Mouse (Mus musculus) brain, embryonic 14.5 days (tissue): ENCODE data around the gene Lrrc74a. TPM values are rescaled to one million over a fixed set of nuclear protein-coding genes. Genes with fewer than 3 reads are reported as not detected.

Source experiments
- DNase-seq: peaks from one replicate; pipeline ENCODE4 v3.0.0-alpha.2; 2011; ENCODE audit warnings: low read depth
- CTCF ChIP-seq: fragments of 200-500 bp; IDR thresholded peaks from 2 replicates; pipeline ENCODE4 v1.5.1; 2012; ENCODE audit warnings: inconsistent platforms, mild to moderate bottlenecking, moderate library complexity, borderline replicate concordance; ENCODE audit not compliant: insufficient read depth, insufficient read length; ENCODE audit errors: extremely low read depth
- POLR2A ChIP-seq: fragments of 200-500 bp; IDR thresholded peaks from 2 replicates; pipeline ENCODE4 v1.6.1; 2012; ENCODE audit warnings: mild to moderate bottlenecking, inconsistent platforms, borderline replicate concordance; ENCODE audit not compliant: poor library complexity, insufficient read depth, insufficient read length, severe bottlenecking; ENCODE audit errors: extremely low read depth
- polyA plus RNA-seq: library from polyadenylated mRNA; depleted of rRNA; stranded (reverse); fragments of >200 nt; gene quantifications from 2 replicates; pipeline ENCODE4 v1.2.3, GENCODE M21; 2012

Gene Lrrc74a
- polyA plus RNA-seq, 1 experiment: not detected

DNA sequence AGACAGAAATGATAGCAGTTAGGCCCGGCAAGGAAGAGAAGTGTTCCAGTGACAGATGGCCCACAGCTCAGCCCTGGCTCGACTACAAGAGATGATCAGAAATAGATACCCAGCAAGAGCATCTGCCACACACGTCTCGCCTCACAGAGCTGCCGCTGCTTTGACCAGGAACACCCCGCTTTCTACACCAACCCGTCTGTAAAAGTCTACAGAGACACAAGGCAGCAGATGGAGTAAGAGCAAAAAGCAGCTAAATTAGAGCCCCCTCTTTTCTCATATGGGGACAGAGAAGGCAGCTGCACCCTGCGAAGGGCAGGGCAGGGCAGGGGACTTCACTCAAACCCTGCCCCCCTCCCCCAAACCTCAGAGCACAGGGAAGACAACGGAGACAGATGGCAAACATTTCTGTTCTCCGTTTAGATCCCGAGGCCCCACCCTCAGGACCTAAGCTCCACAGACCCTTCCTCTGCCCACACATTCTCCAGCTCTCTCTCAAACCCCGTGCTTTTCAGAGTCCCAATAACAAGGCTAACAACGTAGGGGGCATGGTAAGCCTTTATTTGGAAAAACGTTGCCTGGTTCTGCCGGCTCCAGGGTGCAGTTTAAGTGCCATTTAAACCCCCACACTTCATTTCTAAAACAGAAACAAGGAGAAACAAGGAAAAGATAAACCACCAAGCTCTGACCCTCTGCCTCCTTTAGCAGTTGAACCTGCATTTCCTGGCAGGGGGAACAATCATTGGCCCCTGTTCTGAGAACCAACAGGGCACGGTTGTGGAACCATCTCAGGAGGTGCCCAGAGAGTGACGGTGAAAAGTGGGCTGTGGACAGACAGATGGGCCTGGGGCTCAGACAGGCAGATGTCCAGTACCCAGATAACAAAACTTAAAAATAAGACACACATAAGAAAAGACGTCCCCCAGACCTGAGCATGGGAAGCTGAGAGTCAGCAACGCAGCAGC, 33.9 kb upstream of the Lrrc74a start:
- no peak for TF ChIP-seq CTCF
- no peak for TF ChIP-seq POLR2A
- DNase-seq: peak; percentile 88

DNA sequence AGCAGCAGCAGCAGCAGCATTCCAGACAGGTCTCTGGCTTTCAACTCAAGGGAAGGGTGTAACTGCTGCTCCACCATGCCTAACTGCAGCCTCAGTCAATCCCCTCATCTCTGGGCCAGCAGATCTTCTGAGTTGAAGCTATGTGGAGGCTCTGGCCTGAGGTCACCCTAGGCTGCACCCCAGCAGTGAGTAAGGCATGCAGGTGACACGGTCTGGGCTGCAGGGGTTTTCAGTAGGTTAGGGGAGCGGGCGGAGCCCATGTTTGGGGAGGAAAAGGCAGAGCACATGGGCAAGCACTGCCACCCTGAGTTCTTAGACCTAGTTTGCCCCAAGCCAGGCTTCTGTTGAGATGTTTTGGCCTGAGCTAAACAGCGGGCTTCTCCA, 33.2 kb upstream of the Lrrc74a start:
- DNase-seq: no peak
- TF ChIP-seq CTCF (no peak), POLR2A (no peak)

GRCm38 (mm10) chr12:86701491-86701890, 32.7 kb upstream of the Lrrc74a start:
- TF ChIP-seq POLR2A (no peak), CTCF (no peak)
- DNase-seq: no peak

- no peak for TF ChIP-seq POLR2A
- no peak for TF ChIP-seq CTCF
These were observed 31.5 kb upstream of the Lrrc74a start for GRCm38 (mm10) chr12:86702690-86703089.

GRCm38 (mm10) chr12:86705843-86706242, 28.3 kb upstream of the Lrrc74a start:
- TF ChIP-seq CTCF: no peak
- no peak for TF ChIP-seq POLR2A

More at GRCm38 (mm10) chr12:86702690-86703089, 31.5 kb upstream of the Lrrc74a start:
- DNase-seq: peak; percentile 59

DNA sequence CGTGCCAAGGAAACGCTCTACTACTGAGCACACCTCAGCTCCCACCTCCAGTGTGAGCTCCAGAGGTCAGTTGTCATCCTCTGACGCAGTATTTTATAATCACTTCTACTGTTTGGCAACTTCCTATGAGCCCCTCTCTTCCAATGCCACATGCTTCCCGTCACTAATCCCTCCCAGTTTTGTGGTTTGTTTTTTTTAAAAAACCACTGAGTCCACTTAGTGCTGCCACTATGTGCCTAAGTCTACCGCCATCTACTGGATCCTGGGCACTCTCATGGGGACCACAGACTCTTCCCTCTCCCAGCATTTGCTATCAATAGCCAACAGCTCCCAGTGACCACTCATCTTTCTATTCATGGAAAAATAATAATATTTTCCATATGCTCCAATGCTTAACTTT, 20.1 kb upstream of the Lrrc74a start:
- TF ChIP-seq CTCF (peak; percentile 37; the same call in 1 of the 2 replicates), POLR2A (no peak)
- DNase-seq: peak; percentile 42

More at GRCm38 (mm10) chr12:86705843-86706242, 28.3 kb upstream of the Lrrc74a start:
- DNase-seq: no peak

GRCm38 (mm10) chr12:86715401-86715800, 18.8 kb upstream of the Lrrc74a start:
- peak; percentile 59 for DNase-seq
- TF ChIP-seq CTCF (peak; percentile 73), POLR2A (no peak)

DNA sequence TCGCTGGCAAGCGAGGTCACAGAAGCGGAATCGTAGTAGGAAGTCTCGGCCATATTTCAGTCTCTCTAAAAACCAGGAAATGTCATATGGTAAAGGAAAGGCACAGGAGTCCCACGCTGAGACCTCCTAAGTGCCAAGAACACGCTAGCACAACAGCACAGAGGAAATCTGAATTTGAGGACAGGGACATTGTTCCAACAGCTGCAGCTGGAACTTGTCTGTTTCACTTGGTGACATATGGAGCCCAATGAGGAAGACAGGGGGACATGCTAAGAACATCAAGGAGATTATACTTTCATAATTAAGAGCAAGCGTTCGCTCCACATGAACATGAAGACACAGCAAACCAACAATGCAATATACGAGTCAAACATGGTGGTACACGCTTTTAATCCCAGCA, 17.2 kb upstream of the Lrrc74a start:
- TF ChIP-seq CTCF (no peak), POLR2A (no peak)
- no peak for DNase-seq

DNA sequence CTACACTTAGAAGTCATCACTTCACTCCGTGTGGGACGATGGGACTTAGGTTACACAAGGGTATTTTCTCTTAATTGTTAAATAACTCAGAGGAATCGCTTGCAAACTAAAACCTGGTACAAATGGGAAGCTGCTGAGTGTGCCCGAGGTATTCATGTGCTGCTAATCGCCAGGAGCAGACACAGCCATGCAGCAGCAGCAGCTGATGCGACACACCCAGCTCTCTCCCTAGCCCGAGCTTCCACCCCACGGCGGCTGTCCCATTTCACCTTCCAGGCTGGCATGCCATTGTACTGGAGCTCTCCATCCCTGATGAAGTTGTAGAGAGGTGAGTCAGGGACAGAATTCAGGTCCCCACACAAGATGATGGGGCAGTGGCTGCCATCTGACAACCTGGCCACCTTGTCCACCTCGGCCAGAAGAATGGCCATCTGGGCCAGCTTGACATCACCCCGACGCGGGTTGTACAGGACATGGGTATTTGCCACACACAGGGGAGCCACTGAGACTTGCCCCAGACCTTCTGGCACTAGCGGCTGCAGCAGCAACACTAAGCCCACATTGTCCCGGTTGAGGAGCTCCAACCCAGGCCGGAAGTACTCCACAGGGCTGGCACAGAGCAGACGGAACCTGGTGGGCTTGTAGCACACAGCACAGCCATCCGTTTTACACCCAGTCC, 14.1 kb upstream of the Lrrc74a start:
- DNase-seq: no peak
- no peak for TF ChIP-seq POLR2A
- TF ChIP-seq CTCF: no peak

GRCm38 (mm10) chr12:86721453-86721852, 12.7 kb upstream of the Lrrc74a start:
- DNase-seq: peak; percentile 55
- no peak for TF ChIP-seq POLR2A
- no peak for TF ChIP-seq CTCF

- TF ChIP-seq POLR2A: no peak
- no peak for TF ChIP-seq CTCF
- peak; percentile 63 for DNase-seq
These were observed 9.9 kb upstream of the Lrrc74a start for GRCm38 (mm10) chr12:86724300-86724699.

DNA sequence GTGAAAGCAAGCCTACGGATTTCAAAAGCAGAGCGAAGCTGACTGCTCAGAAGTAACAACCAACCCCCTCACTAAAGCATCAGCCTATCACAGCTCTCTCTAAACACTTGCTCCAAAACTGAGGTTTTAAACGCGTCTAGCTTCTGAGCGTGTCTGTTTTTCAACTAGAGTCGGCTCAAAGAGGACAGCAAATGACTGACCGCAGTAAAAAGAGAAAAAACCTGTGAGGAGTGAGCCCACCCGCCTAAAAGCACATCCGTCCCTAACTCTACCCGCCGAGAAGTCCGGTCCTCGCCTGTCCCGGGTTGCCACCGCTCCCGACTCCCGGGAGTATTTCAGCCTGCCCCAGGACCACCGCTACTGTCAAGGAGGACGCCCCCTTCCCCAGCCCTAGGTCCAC, 8.5 kb upstream of the Lrrc74a start:
- no peak for TF ChIP-seq CTCF
- TF ChIP-seq POLR2A: no peak
- peak; percentile 77 for DNase-seq

DNA sequence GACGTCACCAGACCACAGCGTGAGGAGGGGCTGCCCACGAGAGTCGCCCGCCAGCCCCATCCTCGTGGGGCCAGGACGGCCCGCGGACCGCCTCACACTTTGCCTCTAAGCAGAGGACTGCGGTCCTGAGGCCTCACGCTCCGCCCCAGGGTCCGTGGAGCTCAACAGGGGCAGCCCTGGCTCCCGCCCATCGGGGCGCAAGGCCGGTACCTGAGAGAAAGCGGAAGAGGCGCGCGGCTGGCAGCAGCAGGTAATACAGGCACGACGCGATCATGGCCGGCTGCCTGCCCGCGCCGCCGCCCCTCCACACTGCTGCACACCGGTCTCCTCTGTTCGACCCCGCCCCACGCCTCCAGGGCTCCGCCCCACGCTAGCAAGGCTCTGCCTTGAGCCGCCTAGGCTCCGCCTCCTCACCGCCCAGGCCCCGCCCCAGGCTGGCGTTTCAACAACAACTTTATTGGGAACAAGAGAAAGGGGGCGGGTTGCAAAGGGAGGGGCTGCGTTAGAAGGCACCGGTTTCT, 8.0 kb upstream of the Lrrc74a start, which contains the start of gene Angel1:
Gene Angel1 (minus strand): TSS at position 341 of the 521 bp plus-strand sequence.
- DNase-seq: peak; percentile 98
- TF ChIP-seq POLR2A (peak; percentile 90), CTCF (no peak)
